In genomic region chr16:23550981-23551582, GRCm38 (mm10) we compare ENCODE assay signal across 11 mouse cellular contexts. TPM values are rescaled to one million over a fixed set of nuclear protein-coding genes. Genes with fewer than 3 reads are reported as not detected.
A peak's percentile ranks its signal among the peaks of the same experiment; 100 is the strongest.
DNase-seq lines count a peak whose midpoint lies in the region; ATAC-seq and TF ChIP-seq lines count a peak whose summit lies in the region.
"Had no signal": no experiment of that assay in that cellular context is flagged by ENCODE, and none has a peak within 500 bp of the region (broad histone marks: within the 10 kb centered on the region; RNA-seq: fewer than 3 reads in every experiment).

No protein-coding gene starts in this region.

- no peak overlapping the region for H3K9ac ChIP-seq in hindbrain, embryonic 11.5 days (ENCODE audit: low read depth, low read length)
- H3K9ac ChIP-seq in hindbrain, embryonic 13.5 days: 0 out of 2 replicates have a peak overlapping the region, but pooled peaks have one; percentile 9
- no peak overlapping the region for H3K9ac ChIP-seq in kidney, embryonic 14.5 days (ENCODE audit: low read depth, low read length)
- H3K9ac ChIP-seq: embryonic facial prominence, embryonic 13.5 days; limb, embryonic 13.5 days had no signal

- TF ChIP-seq POLR2A in brain, embryonic 14.5 days (IDR thresholded peaks at IDR 0.05; ENCODE audit: borderline replicate concordance, extremely low read depth, insufficient read depth, insufficient read length, poor library complexity, severe bottlenecking): no peak

- no peak; the same call in 1 of the 2 replicates for TF ChIP-seq CTCF in brain, embryonic 14.5 days (IDR thresholded peaks at IDR 0.05; ENCODE audit: borderline replicate concordance, extremely low read depth, insufficient read depth, insufficient read length)

- H3K4me1 ChIP-seq in hindbrain, embryonic 11.5 days (replicated peaks; ENCODE audit: control insufficient read depth, insufficient read depth, low read length): no peaks in the 10 kb centered on the region
- no peaks in the 10 kb centered on the region for H3K4me1 ChIP-seq in hindbrain, embryonic 10.5 days (replicated peaks)
- no peaks in the 10 kb centered on the region; the same call in 1 of the 2 replicates for H3K4me1 ChIP-seq in hindbrain, embryonic 13.5 days (replicated peaks)
- no peaks in the 10 kb centered on the region for H3K4me1 ChIP-seq in kidney, embryonic 14.5 days (ENCODE audit: control insufficient read depth, insufficient read depth, low read length)
- H3K4me1 ChIP-seq: embryonic facial prominence, embryonic 13.5 days had no signal

- no peak overlapping the region for H3K4me2 ChIP-seq in hindbrain, embryonic 11.5 days (replicated peaks; ENCODE audit: low read depth, low read length)
- H3K4me2 ChIP-seq in hindbrain, embryonic 13.5 days: no peak overlapping the region
- no peak overlapping the region for H3K4me2 ChIP-seq in kidney, embryonic 14.5 days (replicated peaks; ENCODE audit: low read depth, low read length)
- H3K4me2 ChIP-seq: embryonic facial prominence, embryonic 13.5 days; limb, embryonic 13.5 days had no signal

- ATAC-seq in hindbrain, embryonic 11.5 days (ENCODE audit: low FRiP score): 0 out of 2 replicates have a peak, but pooled peaks have one; percentile 33
- peak; percentile 41 for ATAC-seq in hindbrain, embryonic 13.5 days (ENCODE audit: low FRiP score)
- ATAC-seq in kidney, embryonic 14.5 days (ENCODE audit: low FRiP score, low TSS enrichment): no peak

- no peak for DNase-seq in hindbrain, embryonic 11.5 days (ENCODE audit: low spot score)
- DNase-seq in hindbrain, embryonic 10.5 days (ENCODE audit: low spot score): no peak
- peak; percentile 70 for DNase-seq in brain, embryonic 14.5 days (ENCODE audit: low read depth)
- peak; percentile 11 for DNase-seq in neural tube, embryonic 10.5 days (ENCODE audit: extremely low spot score, low spot score)
- no peak for DNase-seq in thymus, postnatal 4 days

- no peak overlapping the region for H3K27ac ChIP-seq in hindbrain, embryonic 11.5 days (ENCODE audit: low read depth, low read length)
- H3K27ac ChIP-seq in hindbrain, embryonic 10.5 days: no peak overlapping the region
- no peak overlapping the region for H3K27ac ChIP-seq in hindbrain, embryonic 13.5 days
- no peak overlapping the region for H3K27ac ChIP-seq in kidney, embryonic 14.5 days (ENCODE audit: low read depth, low read length)
- H3K27ac ChIP-seq: embryonic facial prominence, embryonic 13.5 days; heart, adult 2 months; limb, embryonic 13.5 days had no signal

- no peak overlapping the region for H3K4me3 ChIP-seq in hindbrain, embryonic 11.5 days (ENCODE audit: low read depth, low read length)
- no peak overlapping the region for H3K4me3 ChIP-seq in hindbrain, embryonic 10.5 days
- H3K4me3 ChIP-seq in hindbrain, embryonic 13.5 days: no peak overlapping the region
- no peak overlapping the region for H3K4me3 ChIP-seq in kidney, embryonic 14.5 days (ENCODE audit: low read length)
- H3K4me3 ChIP-seq: embryonic facial prominence, embryonic 13.5 days; heart, adult 2 months; limb, embryonic 13.5 days had no signal

- H3K36me3 ChIP-seq in hindbrain, embryonic 11.5 days (ENCODE audit: control insufficient read depth, insufficient read depth, low read length): no peaks in the 10 kb centered on the region
- no peaks in the 10 kb centered on the region for H3K36me3 ChIP-seq in hindbrain, embryonic 10.5 days
- H3K36me3 ChIP-seq in hindbrain, embryonic 13.5 days: no peaks in the 10 kb centered on the region
- H3K36me3 ChIP-seq in kidney, embryonic 14.5 days (ENCODE audit: control insufficient read depth, insufficient read depth, low read length): no peaks in the 10 kb centered on the region
- H3K36me3 ChIP-seq: embryonic facial prominence, embryonic 13.5 days; limb, embryonic 13.5 days had no signal

- 86% methylated on average over 18 of the region's 18 CpGs for WGBS in hindbrain, embryonic 11.5 days
- 90% methylated on average over 18 of the region's 18 CpGs for WGBS in hindbrain, embryonic 10.5 days
- WGBS in hindbrain, embryonic 13.5 days: 82% methylated on average over 18 of the region's 18 CpGs
- 85% methylated on average over 18 of the region's 18 CpGs for whole genome bisulfite sequencing in kidney, embryonic 14.5 days

- H3K9me3 ChIP-seq in hindbrain, embryonic 11.5 days (ENCODE audit: control insufficient read depth, low read length): no peaks in the 10 kb centered on the region
- no peaks in the 10 kb centered on the region for H3K9me3 ChIP-seq in hindbrain, embryonic 10.5 days
- H3K9me3 ChIP-seq in hindbrain, embryonic 13.5 days: no peaks in the 10 kb centered on the region
- H3K9me3 ChIP-seq in kidney, embryonic 14.5 days (ENCODE audit: control insufficient read depth, low read length): no peaks in the 10 kb centered on the region
- H3K9me3 ChIP-seq: embryonic facial prominence, embryonic 13.5 days; limb, embryonic 13.5 days had no signal

- H3K27me3 ChIP-seq in hindbrain, embryonic 11.5 days (ENCODE audit: control insufficient read depth, insufficient read depth, low read length): no peaks in the 10 kb centered on the region
- no peaks in the 10 kb centered on the region for H3K27me3 ChIP-seq in hindbrain, embryonic 10.5 days (ENCODE audit: insufficient read depth, poor library complexity, severe bottlenecking)
- H3K27me3 ChIP-seq in hindbrain, embryonic 13.5 days: 0 out of 2 replicates have a peak, but pooled peaks cover 2% of the 10 kb centered on the region
- H3K27me3 ChIP-seq in kidney, embryonic 14.5 days (ENCODE audit: control insufficient read depth, insufficient read depth, low read length): no peaks in the 10 kb centered on the region

RNA-seq across cellular contexts. Expression of gene Masp1, which starts 30.5 kb away (rescaled TPM):
- 21.6 and 24.4 TPM in 2 replicates for polyA plus RNA-seq in hindbrain, embryonic 11.5 days (2014; fragmentation: Nextera tagmentation; extraction: Ambion mirVana)
- 6.2 and 19.2 TPM in 2 replicates for polyA plus RNA-seq in hindbrain, embryonic 10.5 days (2016; fragmentation: Nextera tagmentation; extraction: Ambion mirVana)
- 49.5 and 59.7 TPM in 2 replicates for polyA plus RNA-seq in brain, embryonic 14.5 days (2012; rRNA removed)
- polyA plus RNA-seq in hindbrain, embryonic 13.5 days (2015; fragmentation: Nextera tagmentation; extraction: Ambion mirVana): 31.3 and 36.9 TPM in 2 replicates
- polyA plus RNA-seq in kidney, embryonic 14.5 days (2014; fragmentation: Nextera tagmentation; extraction: Ambion mirVana): 5.4 and 7.5 TPM in 2 replicates
- polyA plus RNA-seq: CD4-positive, CD25-positive, alpha-beta regulatory T cell, adult 4 months had no signal

RNA-seq across cellular contexts. Expression of gene Rtp4, which starts 31.0 kb away (rescaled TPM):
- 2.7 and 3.1 TPM in 2 replicates for polyA plus RNA-seq in hindbrain, embryonic 11.5 days (2014; fragmentation: Nextera tagmentation; extraction: Ambion mirVana)
- polyA plus RNA-seq in hindbrain, embryonic 10.5 days (2016; fragmentation: Nextera tagmentation; extraction: Ambion mirVana): 1.2 and 1.5 TPM in 2 replicates
- 2.7 and 3.8 TPM in 2 replicates for polyA plus RNA-seq in brain, embryonic 14.5 days (2012; rRNA removed)
- polyA plus RNA-seq in hindbrain, embryonic 13.5 days (2015; fragmentation: Nextera tagmentation; extraction: Ambion mirVana): 3.2 and 3.8 TPM in 2 replicates
- 3.9 and 8.5 TPM in 2 replicates for polyA plus RNA-seq in kidney, embryonic 14.5 days (2014; fragmentation: Nextera tagmentation; extraction: Ambion mirVana)

Comparison
In these comparisons a context has a peak if more than half of its experiments do, and no peak if none do; other contexts are left out.
1. DNase-seq: peak in brain, embryonic 14.5 days (single experiment) and neural tube, embryonic 10.5 days (single experiment); none in hindbrain, embryonic 11.5 days (single experiment), hindbrain, embryonic 10.5 days (single experiment) and thymus, postnatal 4 days (single experiment).